Comparison of ENCODE assay signal across 11 mouse cellular contexts in the genomic region with DNA sequence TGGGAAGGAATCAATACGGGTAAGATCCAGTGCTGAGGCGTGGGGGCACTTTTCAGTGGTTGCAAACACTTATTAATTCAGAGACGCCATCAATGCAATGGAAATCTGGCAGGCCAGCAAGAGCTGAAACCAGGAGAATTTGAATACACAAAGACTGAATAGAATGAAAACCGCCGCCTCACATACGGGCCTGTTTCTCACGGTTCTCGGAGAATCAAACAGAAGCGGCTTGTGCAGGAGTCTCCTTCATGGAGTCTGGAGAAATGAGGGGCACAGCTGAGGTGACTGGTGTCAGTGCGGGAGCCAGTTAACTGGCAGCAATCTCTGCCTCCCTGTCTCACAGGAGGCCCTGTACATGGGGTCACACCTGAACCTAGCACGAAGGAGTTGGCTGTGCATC.
DNase-seq lines count a peak whose midpoint lies in the region; ATAC-seq and TF ChIP-seq lines count a peak whose summit lies in the region.
"Had no signal": no experiment of that assay in that cellular context is flagged by ENCODE, and none has a peak within 500 bp of the region (broad histone marks: within the 10 kb centered on the region; RNA-seq: fewer than 3 reads in every experiment).

No protein-coding gene starts in this region.

- peak overlapping the region; percentile 76 for H3K27ac ChIP-seq in layer of hippocampus, adult 2 months
- no peak overlapping the region for H3K27ac ChIP-seq in embryonic facial prominence, embryonic 11.5 days (replicated peaks; ENCODE audit: low read depth, low read length)
- H3K27ac ChIP-seq in hindbrain, embryonic 10.5 days = peak overlapping the region; percentile 94
- H3K27ac ChIP-seq in neural tube, embryonic 12.5 days = peak overlapping the region; percentile 69; the same call in 1 of the 2 replicates
- H3K27ac ChIP-seq: liver, embryonic 15.5 days had no signal

- H3K4me1 ChIP-seq in embryonic facial prominence, embryonic 11.5 days (ENCODE audit: control insufficient read depth, insufficient read depth, low read length) = peaks cover 3% of the 10 kb centered on the region
- peaks cover 93% of the 10 kb centered on the region for H3K4me1 ChIP-seq in hindbrain, embryonic 10.5 days (replicated peaks)
- peaks cover 70% of the 10 kb centered on the region for H3K4me1 ChIP-seq in neural tube, embryonic 12.5 days

- H3K9me3 ChIP-seq in embryonic facial prominence, embryonic 11.5 days (replicated peaks; ENCODE audit: control insufficient read depth, low read length) = no peaks in the 10 kb centered on the region
- no peaks in the 10 kb centered on the region for H3K9me3 ChIP-seq in hindbrain, embryonic 10.5 days
- H3K9me3 ChIP-seq in neural tube, embryonic 12.5 days = no peaks in the 10 kb centered on the region
- H3K9me3 ChIP-seq: liver, embryonic 15.5 days had no signal

- H3K4me2 ChIP-seq in embryonic facial prominence, embryonic 11.5 days (ENCODE audit: low read depth, low read length) = no peak overlapping the region
- peak overlapping the region; percentile 43 for H3K4me2 ChIP-seq in neural tube, embryonic 12.5 days (replicated peaks)
- H3K4me2 ChIP-seq: liver, embryonic 15.5 days had no signal

- H3K4me3 ChIP-seq in layer of hippocampus, adult 2 months = no peak overlapping the region
- no peak overlapping the region for H3K4me3 ChIP-seq in embryonic facial prominence, embryonic 11.5 days (ENCODE audit: low read depth, low read length)
- H3K4me3 ChIP-seq in hindbrain, embryonic 10.5 days = peak overlapping the region; percentile 30; the same call in 1 of the 2 replicates
- H3K4me3 ChIP-seq in neural tube, embryonic 12.5 days = no peak overlapping the region
- H3K4me3 ChIP-seq: liver, embryonic 15.5 days had no signal

- H3K36me3 ChIP-seq in embryonic facial prominence, embryonic 11.5 days (replicated peaks; ENCODE audit: control insufficient read depth, insufficient read depth, low read depth, low read length) = no peaks in the 10 kb centered on the region
- H3K36me3 ChIP-seq in hindbrain, embryonic 10.5 days = peaks cover 32% of the 10 kb centered on the region
- no peaks in the 10 kb centered on the region for H3K36me3 ChIP-seq in neural tube, embryonic 12.5 days
- H3K36me3 ChIP-seq: liver, embryonic 15.5 days had no signal

- TF ChIP-seq CTCF in layer of hippocampus, adult 2 months (conservative IDR thresholded peaks at IDR 0.05) = no peak

- ATAC-seq in embryonic facial prominence, embryonic 11.5 days (replicated peaks; ENCODE audit: insufficient number of reproducible peaks, low FRiP score, low TSS enrichment, low read depth) = no peak
- ATAC-seq in neural tube, embryonic 12.5 days (ENCODE audit: low FRiP score, low read depth) = peak; percentile 5; the same call in 1 of the 2 replicates

- no peak overlapping the region for H3K9ac ChIP-seq in embryonic facial prominence, embryonic 11.5 days (replicated peaks; ENCODE audit: low read length)
- 0 out of 2 replicates have a peak overlapping the region, but pooled peaks have one; percentile 26 for H3K9ac ChIP-seq in neural tube, embryonic 12.5 days
- H3K9ac ChIP-seq: liver, embryonic 15.5 days had no signal

- 62% methylated on average over 11 of the region's 11 CpGs for WGBS in embryonic facial prominence, embryonic 11.5 days
- WGBS in hindbrain, embryonic 10.5 days = 31% methylated on average over 11 of the region's 11 CpGs
- WGBS in neural tube, embryonic 12.5 days = 15% methylated on average over 11 of the region's 11 CpGs

- peak in 1 of 2 experiments; percentile 45 for DNase-seq in layer of hippocampus, adult 2 months (ENCODE audit: low spot score in 2 of 2)
- DNase-seq in layer of hippocampus, postnatal 10 days (ENCODE audit: low spot score in 2 of 2) = no peak
- peak; percentile 46 for DNase-seq in embryonic facial prominence, embryonic 11.5 days (ENCODE audit: low spot score)
- DNase-seq in hindbrain, embryonic 10.5 days (ENCODE audit: low spot score) = peak; percentile 54
- no peak for DNase-seq in urinary bladder, postnatal 14 days (ENCODE audit: low spot score)
- no peak for DNase-seq in spleen, adult 12 weeks (ENCODE audit: low spot score)
- DNase-seq: adrenal gland, postnatal 25 days; heart, adult 18-20 months; kidney, postnatal 4 days had no signal

- no peaks in the 10 kb centered on the region for H3K27me3 ChIP-seq in embryonic facial prominence, embryonic 11.5 days (ENCODE audit: control insufficient read depth, insufficient read depth, low read length)
- H3K27me3 ChIP-seq in hindbrain, embryonic 10.5 days (ENCODE audit: insufficient read depth, poor library complexity, severe bottlenecking) = no peaks in the 10 kb centered on the region
- no peaks in the 10 kb centered on the region for H3K27me3 ChIP-seq in neural tube, embryonic 12.5 days (replicated peaks)
- H3K27me3 ChIP-seq: liver, embryonic 15.5 days had no signal

Comparison
In these comparisons a context has a peak if more than half of its experiments do, and no peak if none do; other contexts are left out.
1. DNase-seq: peak in embryonic facial prominence, embryonic 11.5 days (single experiment) and hindbrain, embryonic 10.5 days (single experiment); none in layer of hippocampus, postnatal 10 days (0 of 2), urinary bladder, postnatal 14 days (single experiment) and spleen, adult 12 weeks (single experiment).